Mouse (Mus musculus) ES-E14 (cell line): Measurements from ENCODE around the gene Klk7. TPM values are rescaled to one million over a fixed set of nuclear protein-coding genes. Genes with fewer than 3 reads are reported as not detected.

Experiments used
- DNase-seq: peaks from one replicate; pipeline ENCODE4 v3.0.0-alpha.2; 2013; ENCODE audit warnings: low read depth, low spot score
- H3K27ac ChIP-seq: 2 replicates; pipeline ENCODE4 v1.5.1; 2012; ENCODE audit warnings: low read depth, mild to moderate bottlenecking, low read length, moderate library complexity, mixed read lengths; ENCODE audit not compliant: poor library complexity, insufficient read depth, severe bottlenecking
- H3K36me3 ChIP-seq: 2 replicates; pipeline ENCODE4 v1.6.1; 2012; ENCODE audit warnings: mild to moderate bottlenecking, low read length, moderate library complexity, mixed read lengths; ENCODE audit not compliant: control insufficient read depth, poor library complexity, insufficient read depth, severe bottlenecking
- H3K4me1 ChIP-seq, 2 experiments: fragments of 150-350 bp in 1 of 2; sonication (generic) in 1 of 2; 2 replicates each; pipeline ENCODE4 v1.6.1; 2012; ENCODE audit warnings: low read length in 2 of 2, mild to moderate bottlenecking in 1 of 2, mixed read lengths in 1 of 2; ENCODE audit not compliant: control insufficient read depth in 2 of 2, insufficient read depth in 2 of 2, poor library complexity in 1 of 2
- H3K4me3 ChIP-seq, 2 experiments: fragments of 150-350 bp in 1 of 2; sonication (generic) in 1 of 2; 2 replicates each; pipeline ENCODE4 v1.5.1; 2012; ENCODE audit warnings: low read length in 2 of 2, low read depth in 1 of 2, mild to moderate bottlenecking in 1 of 2, mixed read lengths in 1 of 2; ENCODE audit not compliant: insufficient read depth in 1 of 2, poor library complexity in 1 of 2, severe bottlenecking in 1 of 2
- H3K9ac ChIP-seq: 2 replicates; pipeline ENCODE4 v1.6.1; 2012; ENCODE audit warnings: low read depth, mild to moderate bottlenecking, low read length, mixed read lengths; ENCODE audit not compliant: poor library complexity, insufficient read depth, severe bottlenecking
- H3K9me3 ChIP-seq: fragments of 150-350 bp; sonication (generic); 2 replicates; pipeline ENCODE4 v1.6.1; 2012; ENCODE audit warnings: low read depth, mild to moderate bottlenecking, low read length; ENCODE audit not compliant: control insufficient read depth, insufficient read depth
- CHD2 ChIP-seq: IDR thresholded peaks from 2 replicates; pipeline ENCODE4 v1.6.1; 2014; ENCODE audit warnings: mild to moderate bottlenecking, low read depth, low read length, inconsistent platforms
- HCFC1 ChIP-seq: IDR thresholded peaks from 2 replicates; pipeline ENCODE4 v1.6.1; 2012; ENCODE audit warnings: low read length, inconsistent platforms, borderline replicate concordance; ENCODE audit not compliant: insufficient read depth
- MAFK ChIP-seq: IDR thresholded peaks from 2 replicates; pipeline ENCODE4 v1.6.1; 2014; ENCODE audit warnings: mild to moderate bottlenecking, low read depth, low read length, inconsistent platforms; ENCODE audit not compliant: insufficient read depth
- ZC3H11A ChIP-seq: IDR thresholded peaks from 2 replicates; pipeline ENCODE4 v1.6.1; 2012; ENCODE audit warnings: low read depth, mild to moderate bottlenecking, inconsistent platforms, low read length, borderline replicate concordance
- ZNF384 ChIP-seq: IDR thresholded peaks from 2 replicates; pipeline ENCODE4 v1.6.1; 2012; ENCODE audit warnings: low read depth, low read length, inconsistent platforms
- in situ Hi-C, 2 experiments: fragments of 600-800 bp; cut with MboI; formaldehyde crosslinking; loops; one replicate each; pipeline ENCODE4 v1.15.1; 2025; ENCODE audit warnings: low sequenced_read_pairs in 2 of 2, inconsistent platforms in 1 of 2; ENCODE audit not compliant: unreplicated experiment in 2 of 2
- total RNA-seq: library from RNA; depleted of rRNA; stranded (reverse); fragments of 300-350 nt; gene quantifications from 2 replicates; pipeline ENCODE4 v1.2.3, GENCODE M21; 2012; rRNA removed

Klk7 gene
- total RNA-seq: 0.16 and 0.49 TPM in 2 replicates

GRCm38 (mm10) chr7:43810994-43811393 lies at the start of gene Klk7:
Gene Klk7, plus strand, starts transcription at chr7:43811294.
- DNase-seq: no peak
- Histone ChIP-seq H3K27ac (no peak within 1 kb of the TSS), H3K9me3 (no peaks in the 10 kb centered on the region), H3K9ac (no peak within 1 kb of the TSS), H3K4me3 (no peak within 1 kb of the TSS), H3K4me1 (peaks cover 0 to 9% of the 10 kb centered on the region in 2 experiments; a peak in 2 of 4 replicates), H3K36me3 (no peaks in the 10 kb centered on the region; the same call in 1 of the 2 replicates)
- TF ChIP-seq CHD2 (no peak), ZNF384 (no peak), HCFC1 (no peak), MAFK (no peak), ZC3H11A (no peak)
- in situ Hi-C loops: no loop called here

GRCm38 (mm10) chr7:43766484-43766883 lies 44.6 kb upstream of the Klk7 start:
- no peaks in the 10 kb centered on the region for H3K36me3 ChIP-seq
- no peak for TF ChIP-seq MAFK
- TF ChIP-seq CHD2: no peak
- no peak for TF ChIP-seq HCFC1
- no peak for TF ChIP-seq ZC3H11A
- TF ChIP-seq ZNF384: no peak
- no peaks in the 10 kb centered on the region for H3K9me3 ChIP-seq
- no peak for DNase-seq
- no peak overlapping the region for H3K27ac ChIP-seq
- no peak overlapping the region for H3K4me3 ChIP-seq
- in situ Hi-C loops: no loop called here
- H3K9ac ChIP-seq: no peak overlapping the region
- peaks cover 0 to 2% of the 10 kb centered on the region in 2 experiments; a peak in 1 of 4 replicates for H3K4me1 ChIP-seq

GRCm38 (mm10) chr7:43768597-43768996 lies 42.5 kb upstream of the Klk7 start, which contains the start of gene Klk12:
Gene Klk12, plus strand, starts transcription at chr7:43768897.
- Histone ChIP-seq H3K4me3 (no peak within 1 kb of the TSS), H3K36me3 (no peaks in the 10 kb centered on the region), H3K27ac (no peak within 1 kb of the TSS), H3K9ac (no peak within 1 kb of the TSS), H3K9me3 (no peaks in the 10 kb centered on the region), H3K4me1 (peaks cover 0 to 2% of the 10 kb centered on the region in 2 experiments; a peak in 1 of 4 replicates)
- in situ Hi-C loops: no loop called here
- TF ChIP-seq CHD2: no peak
- TF ChIP-seq HCFC1: no peak
- no peak for TF ChIP-seq ZNF384
- TF ChIP-seq ZC3H11A: no peak
- no peak for TF ChIP-seq MAFK
- DNase-seq: no peak

- TF ChIP-seq CHD2 (no peak), ZC3H11A (no peak), ZNF384 (no peak), MAFK (no peak), HCFC1 (no peak)
- Histone ChIP-seq H3K36me3 (no peaks in the 10 kb centered on the region), H3K4me1 (peaks cover 0 to 5% of the 10 kb centered on the region in 2 experiments; a peak in 2 of 4 replicates), H3K27ac (no peak overlapping the region), H3K9me3 (no peaks in the 10 kb centered on the region), H3K9ac (no peak overlapping the region), H3K4me3 (no peak overlapping the region)
- no peak for DNase-seq
- in situ Hi-C loops: no loop called here
These were observed 41.5 kb upstream of the Klk7 start for GRCm38 (mm10) chr7:43769636-43770035.

- DNase-seq: no peak
- in situ Hi-C loops: no loop called here
These were observed 40.4 kb upstream of the Klk7 start for GRCm38 (mm10) chr7:43770701-43771100.

More at GRCm38 (mm10) chr7:43770701-43771100, 40.4 kb upstream of the Klk7 start:
- no peak overlapping the region for H3K4me3 ChIP-seq
- TF ChIP-seq HCFC1 (no peak), ZC3H11A (no peak), MAFK (no peak), CHD2 (no peak), ZNF384 (no peak)
- no peak overlapping the region for H3K27ac ChIP-seq
- no peaks in the 10 kb centered on the region for H3K36me3 ChIP-seq
- no peaks in the 10 kb centered on the region for H3K9me3 ChIP-seq
- no peak overlapping the region for H3K9ac ChIP-seq
- peaks cover 0 to 14% of the 10 kb centered on the region in 2 experiments; a peak in 3 of 4 replicates for H3K4me1 ChIP-seq
